Mouse (Mus musculus): ENCODE measurements around the gene Vgll4. TPM values are rescaled to one million over a fixed set of nuclear protein-coding genes. Genes with fewer than 3 reads are reported as not detected.

Vgll4 gene
- polyA plus RNA-seq, 1 experiment from 2014 or later = 111 TPM

DNA sequence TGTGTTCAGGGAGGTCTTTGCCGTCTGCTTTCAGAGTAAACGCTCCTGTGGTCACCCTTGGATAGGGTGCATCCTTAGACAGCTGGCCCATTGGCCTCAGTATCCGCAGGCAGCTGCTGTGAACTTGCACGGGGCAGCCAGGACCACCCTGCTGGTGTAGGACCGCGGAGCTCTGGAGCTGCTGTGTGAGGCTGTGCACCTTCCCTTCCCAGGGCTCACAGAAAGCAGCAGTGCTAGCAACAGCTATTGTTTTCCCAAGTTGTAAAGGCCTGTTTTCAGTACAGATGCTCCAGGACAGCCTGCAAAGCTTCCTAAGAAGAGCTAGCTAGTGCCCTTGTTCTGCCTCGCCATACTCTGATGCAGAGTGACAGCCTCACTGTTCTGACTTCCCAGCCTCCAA is 118.1 kb downstream of the Vgll4 start:
- no peak for DNase-seq (ENCODE audit: low spot score)
- Histone ChIP-seq H3K27ac (replicated peaks) (peak overlapping the region; percentile 41; the same call in 1 of the 2 replicates), H3K4me1 (peaks cover 83% of the 10 kb centered on the region), H3K27me3 (replicated peaks; ENCODE audit: low read depth, poor library complexity, severe bottlenecking) (peaks cover 8% of the 10 kb centered on the region; the same call in 1 of the 2 replicates), H3K36me3 (replicated peaks) (no peaks in the 10 kb centered on the region), H3K9me3 (no peaks in the 10 kb centered on the region), H3K4me3 (no peak overlapping the region)
- 49% methylated on average over 7 of the region's 7 CpGs for WGBS

DNA sequence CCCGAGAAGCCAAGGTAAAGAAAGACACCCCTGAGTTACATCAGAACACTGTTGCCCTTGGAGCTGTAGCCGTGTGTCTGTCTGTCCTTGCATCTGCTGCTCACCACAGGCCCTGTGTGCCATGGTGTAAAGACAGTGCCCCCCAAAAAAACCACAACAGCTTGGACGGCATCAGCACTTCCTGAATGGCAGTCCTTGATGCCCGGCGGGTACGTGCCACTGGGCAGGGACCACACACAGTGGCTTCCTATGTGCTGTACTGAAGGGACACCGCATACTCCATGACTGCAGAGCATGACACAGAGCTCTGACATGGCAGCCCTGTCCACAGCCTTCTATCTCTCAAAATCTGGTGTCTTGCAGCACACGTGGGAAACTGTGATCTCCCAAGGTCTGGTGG is 120.0 kb downstream of the Vgll4 start:
- Histone ChIP-seq H3K9me3 (no peaks in the 10 kb centered on the region), H3K4me1 (peaks cover 81% of the 10 kb centered on the region), H3K27ac (replicated peaks) (no peak overlapping the region), H3K4me3 (no peak overlapping the region), H3K27me3 (replicated peaks; ENCODE audit: low read depth, poor library complexity, severe bottlenecking) (peaks cover 8% of the 10 kb centered on the region; the same call in 1 of the 2 replicates), H3K36me3 (replicated peaks) (no peaks in the 10 kb centered on the region)
- WGBS = 87% methylated on average over 8 of the region's 8 CpGs
- no peak for DNase-seq (ENCODE audit: low spot score)

DNA sequence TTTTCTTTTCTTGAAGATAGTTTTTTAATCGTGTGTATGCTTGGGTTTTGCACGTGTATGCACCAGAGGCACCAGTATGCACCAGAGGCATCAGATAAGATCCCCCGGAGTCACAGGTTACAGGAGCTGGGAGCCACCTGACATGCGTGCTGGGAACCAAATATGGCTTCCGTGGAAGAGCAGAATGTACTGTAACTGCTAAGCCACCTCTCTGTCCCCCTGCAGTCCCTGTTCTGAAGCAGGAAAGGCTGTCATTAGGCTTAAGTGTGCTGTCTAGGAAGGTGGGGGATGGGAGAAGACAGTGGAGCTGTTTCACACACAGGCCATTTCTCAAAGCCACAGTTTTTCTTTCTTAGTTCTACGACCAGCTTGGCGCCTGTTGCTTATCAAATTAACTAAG is 121.0 kb downstream of the Vgll4 start:
- H3K36me3 ChIP-seq (replicated peaks) = no peaks in the 10 kb centered on the region
- H3K27me3 ChIP-seq (replicated peaks; ENCODE audit: low read depth, poor library complexity, severe bottlenecking) = peaks cover 8% of the 10 kb centered on the region; the same call in 1 of the 2 replicates
- H3K4me1 ChIP-seq = peaks cover 71% of the 10 kb centered on the region
- H3K27ac ChIP-seq (replicated peaks) = peak overlapping the region; percentile 4; the same call in 1 of the 2 replicates
- H3K9me3 ChIP-seq = no peaks in the 10 kb centered on the region
- no peak overlapping the region for H3K4me3 ChIP-seq
- WGBS = 64% methylated on average over 7 of the region's 7 CpGs
- DNase-seq (ENCODE audit: low spot score) = no peak

DNA sequence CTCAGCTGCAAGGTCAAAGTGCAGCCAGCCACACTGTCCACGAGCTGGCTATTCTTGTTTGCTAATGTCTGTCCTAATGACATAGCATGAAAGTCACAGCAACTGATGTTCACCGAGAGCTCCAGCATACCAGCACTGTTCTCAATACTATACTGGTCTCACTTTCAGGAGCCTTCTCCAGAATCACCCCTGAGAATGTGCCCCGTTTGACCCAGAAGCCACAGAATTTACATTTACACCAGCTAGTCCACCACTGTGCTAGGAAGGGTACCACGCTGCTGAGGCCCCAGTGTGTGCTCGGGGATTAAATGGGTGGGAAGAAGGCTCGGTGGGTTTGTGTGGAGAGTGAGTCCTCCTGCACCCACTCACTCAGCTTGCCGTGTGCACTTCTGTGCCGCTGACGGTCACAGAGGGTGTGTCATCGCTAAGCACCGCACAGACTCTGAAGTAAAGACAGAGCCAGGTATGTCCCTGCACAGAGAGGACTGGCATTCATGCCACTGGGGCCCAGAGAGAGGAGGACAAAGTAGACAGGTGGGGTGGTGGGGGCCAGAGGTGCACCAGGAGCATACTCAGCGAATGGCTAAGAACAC is 122.1 kb downstream of the Vgll4 start:
- Histone ChIP-seq H3K36me3 (replicated peaks) (no peaks in the 10 kb centered on the region), H3K27ac (replicated peaks) (no peak overlapping the region), H3K4me3 (no peak overlapping the region), H3K27me3 (replicated peaks; ENCODE audit: low read depth, poor library complexity, severe bottlenecking) (no peaks in the 10 kb centered on the region), H3K4me1 (peaks cover 60% of the 10 kb centered on the region), H3K9me3 (0 out of 2 replicates have a peak, but pooled peaks cover 2% of the 10 kb centered on the region)
- DNase-seq (ENCODE audit: low spot score) = no peak
- 83% methylated on average over 12 of the region's 12 CpGs for WGBS

DNA sequence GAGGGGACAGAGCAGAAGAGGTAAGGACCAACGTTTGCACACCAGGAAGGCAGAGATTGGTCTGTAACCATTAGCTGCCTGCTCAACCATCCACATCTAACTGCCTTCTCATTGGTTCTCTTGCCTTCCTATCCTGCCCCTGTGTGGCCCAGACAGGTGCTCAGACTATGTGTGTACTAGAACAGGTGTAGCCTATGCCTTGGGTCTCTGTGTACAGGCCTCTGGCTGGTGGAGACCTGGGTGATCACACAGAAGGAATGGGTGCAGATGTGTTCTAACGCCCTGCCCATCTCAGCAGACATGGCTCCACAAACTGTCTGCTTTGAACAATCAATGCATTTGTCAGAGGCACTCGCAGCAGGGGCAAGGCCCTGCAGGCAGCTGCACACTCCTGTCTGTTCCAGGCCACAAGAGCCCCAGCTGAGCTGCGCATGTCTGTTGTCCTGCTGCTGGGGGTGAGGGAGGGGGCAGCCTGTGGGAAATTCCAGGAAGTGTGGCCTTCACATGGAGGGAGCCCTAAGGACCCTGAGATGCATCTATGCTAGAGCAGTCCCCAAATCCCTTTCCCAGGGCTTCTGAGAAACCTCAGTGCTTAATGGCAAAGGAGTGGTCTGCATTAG is 123.5 kb downstream of the Vgll4 start:
- Histone ChIP-seq H3K27me3 (replicated peaks; ENCODE audit: low read depth, poor library complexity, severe bottlenecking) (no peaks in the 10 kb centered on the region), H3K27ac (replicated peaks) (peak overlapping the region; percentile 40), H3K4me1 (peaks cover 59% of the 10 kb centered on the region), H3K9me3 (0 out of 2 replicates have a peak, but pooled peaks cover 2% of the 10 kb centered on the region), H3K36me3 (replicated peaks) (no peaks in the 10 kb centered on the region), H3K4me3 (no peak overlapping the region)
- DNase-seq (ENCODE audit: low spot score) = no peak
- WGBS = 23% methylated on average over 4 of the region's 4 CpGs

DNA sequence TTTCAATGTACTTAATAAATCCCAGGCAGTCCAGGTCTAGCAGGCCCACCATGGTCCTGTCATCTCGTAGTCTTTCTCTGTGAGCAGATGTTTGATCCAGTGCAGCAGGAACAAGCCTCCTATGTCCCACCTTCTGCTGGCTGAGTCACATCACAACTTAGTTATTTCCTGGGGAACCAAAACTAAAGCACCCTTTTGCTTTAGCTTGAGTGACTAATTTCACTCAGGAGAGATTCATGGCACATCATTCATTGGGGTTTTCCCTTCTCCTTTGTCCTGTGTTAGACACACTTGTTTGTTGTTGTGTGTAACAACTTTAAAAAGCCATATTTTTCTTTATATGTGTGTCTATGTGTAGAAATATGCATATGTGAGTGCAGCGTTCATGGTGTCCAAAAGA is 126.9 kb downstream of the Vgll4 start:
- H3K27ac ChIP-seq (replicated peaks) = no peak overlapping the region
- no peak for DNase-seq (ENCODE audit: low spot score)
- no peak overlapping the region for H3K4me3 ChIP-seq
- no peaks in the 10 kb centered on the region for H3K36me3 ChIP-seq (replicated peaks)
- 88% methylated on average over 2 of the region's 2 CpGs for WGBS
- H3K4me1 ChIP-seq = peaks cover 57% of the 10 kb centered on the region
- 0 out of 2 replicates have a peak, but pooled peaks cover 2% of the 10 kb centered on the region for H3K9me3 ChIP-seq
- H3K27me3 ChIP-seq (replicated peaks; ENCODE audit: low read depth, poor library complexity, severe bottlenecking) = no peaks in the 10 kb centered on the region

DNA sequence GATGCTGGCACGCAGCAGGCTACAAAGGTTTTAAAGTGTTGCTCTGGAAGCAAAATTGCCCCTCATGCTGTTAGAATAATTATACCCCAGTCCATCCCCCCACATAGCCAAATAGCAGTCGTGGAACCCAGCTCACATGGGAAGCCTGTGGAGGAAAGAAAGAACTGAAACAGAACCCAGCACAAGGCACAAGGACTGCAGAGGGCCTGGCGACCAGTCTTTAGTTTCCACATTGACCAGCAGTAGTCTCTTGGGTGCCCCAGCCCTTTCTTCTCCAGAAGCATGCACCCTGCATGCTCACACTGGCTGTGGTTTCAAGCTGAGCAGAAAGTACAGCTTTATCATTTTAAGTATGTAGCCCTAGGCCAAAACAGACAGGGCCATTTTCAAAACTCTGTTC is 127.7 kb downstream of the Vgll4 start:
- H3K27me3 ChIP-seq (replicated peaks; ENCODE audit: low read depth, poor library complexity, severe bottlenecking) = no peaks in the 10 kb centered on the region
- no peak overlapping the region; the same call in 1 of the 2 replicates for H3K27ac ChIP-seq (replicated peaks)
- 69% methylated on average over 3 of the region's 3 CpGs for WGBS
- no peaks in the 10 kb centered on the region for H3K36me3 ChIP-seq (replicated peaks)
- 0 out of 2 replicates have a peak, but pooled peaks cover 2% of the 10 kb centered on the region for H3K9me3 ChIP-seq
- H3K4me3 ChIP-seq = no peak overlapping the region
- no peak for DNase-seq (ENCODE audit: low spot score)
- H3K4me1 ChIP-seq = peaks cover 53% of the 10 kb centered on the region

DNA sequence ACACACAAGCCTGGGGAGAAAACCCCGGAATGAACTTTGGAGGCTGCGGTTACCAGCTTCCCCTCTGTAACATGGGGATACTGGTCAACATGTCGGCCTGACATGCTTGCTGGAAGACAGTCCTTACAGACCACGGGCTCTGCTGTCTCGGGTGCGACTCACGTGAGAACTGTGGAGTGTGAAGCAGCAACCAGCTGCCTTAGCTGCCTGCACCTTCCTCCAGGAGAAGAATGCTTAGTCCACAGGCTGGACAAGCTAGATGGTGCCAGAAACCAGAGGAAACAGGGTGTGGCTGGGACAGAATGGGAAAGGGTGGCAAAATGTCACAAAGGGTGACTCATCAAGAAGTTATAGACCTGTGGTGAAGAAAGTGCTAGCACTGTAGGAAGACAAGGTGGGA is 129.8 kb downstream of the Vgll4 start:
- Histone ChIP-seq H3K27me3 (replicated peaks; ENCODE audit: low read depth, poor library complexity, severe bottlenecking) (no peaks in the 10 kb centered on the region), H3K4me1 (peaks cover 50% of the 10 kb centered on the region), H3K36me3 (replicated peaks) (no peaks in the 10 kb centered on the region), H3K4me3 (no peak overlapping the region), H3K27ac (replicated peaks) (no peak overlapping the region), H3K9me3 (0 out of 2 replicates have a peak, but pooled peaks cover 2% of the 10 kb centered on the region)
- WGBS = 92% methylated on average over 7 of the region's 7 CpGs
- no peak for DNase-seq (ENCODE audit: low spot score)

DNA sequence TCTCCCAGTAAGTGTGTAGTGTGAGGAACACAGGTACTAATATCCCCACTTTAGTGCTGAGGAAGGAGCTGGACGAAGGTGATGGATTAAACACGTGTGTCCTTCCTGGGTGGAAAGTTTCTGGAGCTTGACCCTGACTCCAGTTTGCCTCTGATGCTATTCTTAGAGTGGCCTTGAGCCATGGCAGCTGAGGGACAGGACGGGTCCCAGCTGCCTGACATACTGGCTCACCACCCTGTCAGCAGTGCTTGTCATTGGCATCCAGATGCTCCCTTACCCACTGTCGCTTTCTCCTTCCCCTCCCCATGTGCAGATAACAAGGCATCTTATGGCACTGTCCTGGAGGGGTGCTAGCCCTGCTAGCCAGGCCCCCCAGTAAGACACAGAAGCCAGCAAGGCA is 130.9 kb downstream of the Vgll4 start:
- WGBS = 86% methylated on average over 4 of the region's 4 CpGs
- H3K4me3 ChIP-seq = no peak overlapping the region
- DNase-seq (ENCODE audit: low spot score) = no peak
- H3K36me3 ChIP-seq (replicated peaks) = no peaks in the 10 kb centered on the region
- no peak overlapping the region; the same call in 1 of the 2 replicates for H3K27ac ChIP-seq (replicated peaks)
- peaks cover 55% of the 10 kb centered on the region for H3K4me1 ChIP-seq
- 0 out of 2 replicates have a peak, but pooled peaks cover 2% of the 10 kb centered on the region for H3K9me3 ChIP-seq
- no peaks in the 10 kb centered on the region for H3K27me3 ChIP-seq (replicated peaks; ENCODE audit: low read depth, poor library complexity, severe bottlenecking)

DNA sequence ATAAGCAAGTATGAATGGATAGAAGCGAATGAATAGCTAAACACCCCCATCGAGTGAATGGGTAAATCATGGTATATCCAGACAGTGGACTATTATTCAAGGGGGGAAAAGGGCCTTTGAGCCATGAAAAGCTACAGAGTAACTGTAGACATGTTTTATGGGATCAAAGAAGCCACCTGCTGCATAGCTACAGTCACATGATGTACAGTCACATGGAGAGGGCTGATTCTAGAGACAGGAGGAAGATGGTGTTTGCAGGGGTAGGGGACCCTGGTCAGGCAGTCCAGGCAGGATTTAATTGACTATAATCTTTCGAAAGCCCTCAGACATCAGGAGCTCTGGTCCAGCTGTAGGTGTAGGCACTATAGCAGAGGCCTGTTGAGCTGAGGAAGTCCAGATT is 133.4 kb downstream of the Vgll4 start:
- WGBS = 91% methylated on average over 3 of the region's 3 CpGs
- Histone ChIP-seq H3K27me3 (replicated peaks; ENCODE audit: low read depth, poor library complexity, severe bottlenecking) (no peaks in the 10 kb centered on the region), H3K36me3 (replicated peaks) (no peaks in the 10 kb centered on the region), H3K4me1 (peaks cover 60% of the 10 kb centered on the region), H3K4me3 (no peak overlapping the region), H3K9me3 (no peaks in the 10 kb centered on the region), H3K27ac (replicated peaks) (peak overlapping the region; percentile 40)
- no peak for DNase-seq (ENCODE audit: low spot score)

DNA sequence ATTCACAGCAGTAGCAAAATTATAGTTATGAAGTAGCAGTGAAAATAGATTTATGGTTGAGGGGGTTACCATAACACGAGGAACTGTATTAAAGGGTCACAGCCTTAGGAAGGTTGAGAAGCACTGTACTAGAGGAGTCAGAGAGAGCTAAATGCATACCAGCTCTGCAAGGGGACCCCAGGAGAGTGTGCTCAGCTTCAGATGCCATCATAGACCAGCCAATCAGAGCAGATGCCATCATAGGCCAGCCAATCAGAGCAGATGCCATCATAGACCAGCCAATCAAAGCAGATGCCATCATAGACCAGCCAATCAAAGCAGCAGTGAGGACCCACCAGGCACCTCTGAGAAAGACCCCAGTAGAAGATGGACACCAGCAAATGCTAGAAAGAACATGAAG is 134.0 kb downstream of the Vgll4 start:
- Histone ChIP-seq H3K27ac (replicated peaks) (no peak overlapping the region), H3K4me3 (no peak overlapping the region), H3K4me1 (peaks cover 54% of the 10 kb centered on the region), H3K36me3 (replicated peaks) (no peaks in the 10 kb centered on the region), H3K9me3 (no peaks in the 10 kb centered on the region), H3K27me3 (replicated peaks; ENCODE audit: low read depth, poor library complexity, severe bottlenecking) (no peaks in the 10 kb centered on the region)
- 88% methylated on average over 1 of the region's 1 CpGs for WGBS
- no peak for DNase-seq (ENCODE audit: low spot score)

DNA sequence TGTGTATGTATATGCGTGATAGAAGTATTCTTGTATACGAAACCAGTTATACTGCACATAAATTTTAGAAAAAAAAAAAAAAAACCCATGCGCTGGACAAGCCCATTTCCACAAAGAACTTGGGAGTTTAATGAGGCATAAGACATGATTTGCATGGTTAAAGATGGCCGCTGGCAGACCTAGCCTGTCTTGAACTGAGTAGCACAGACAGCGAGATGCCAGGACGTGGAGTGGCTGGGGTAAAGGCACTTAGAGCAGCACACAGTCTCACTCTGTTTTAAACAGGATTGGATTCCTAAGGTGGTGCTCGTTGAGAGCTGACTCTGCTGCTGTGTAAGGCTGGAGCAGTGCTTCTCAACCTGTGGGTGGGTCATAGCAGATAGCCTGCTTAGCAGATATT is 134.4 kb downstream of the Vgll4 start:
- Histone ChIP-seq H3K36me3 (replicated peaks) (no peaks in the 10 kb centered on the region), H3K4me3 (no peak overlapping the region), H3K27me3 (replicated peaks; ENCODE audit: low read depth, poor library complexity, severe bottlenecking) (no peaks in the 10 kb centered on the region), H3K9me3 (no peaks in the 10 kb centered on the region), H3K27ac (replicated peaks) (no peak overlapping the region), H3K4me1 (peaks cover 50% of the 10 kb centered on the region)
- WGBS = 89% methylated on average over 7 of the region's 7 CpGs
- no peak for DNase-seq (ENCODE audit: low spot score)

DNA sequence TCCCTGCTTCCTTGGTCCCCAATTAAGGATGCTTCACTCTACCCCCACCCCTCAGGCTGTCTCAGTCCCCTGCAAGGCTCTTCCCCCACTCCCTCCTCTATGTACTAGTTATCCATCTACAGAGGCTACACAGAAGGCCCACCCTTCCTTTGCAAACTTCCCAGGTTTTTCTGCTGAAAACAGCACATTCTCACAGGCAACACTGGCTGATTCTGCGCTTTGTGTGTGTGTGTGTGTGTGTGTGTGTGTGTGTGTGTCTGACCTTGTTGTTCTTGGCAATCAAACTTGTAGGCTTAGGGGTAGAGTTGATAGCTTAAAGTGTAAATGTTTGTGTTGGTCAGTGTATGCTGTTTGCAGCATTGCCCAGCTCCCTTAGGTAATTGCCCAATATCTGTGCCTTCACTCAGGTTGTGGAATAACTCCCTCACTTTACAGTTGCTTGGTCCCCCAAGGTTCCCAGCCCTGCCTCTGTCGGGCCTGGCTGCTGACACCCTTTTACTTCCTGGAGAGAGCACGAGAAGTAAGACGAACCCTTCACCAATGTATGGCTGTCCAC is 135.9 kb downstream of the Vgll4 start:
- no peaks in the 10 kb centered on the region for H3K36me3 ChIP-seq (replicated peaks)
- H3K27ac ChIP-seq (replicated peaks) = no peak overlapping the region; the same call in 1 of the 2 replicates
- H3K9me3 ChIP-seq = no peaks in the 10 kb centered on the region
- 76% methylated on average over 4 of the region's 4 CpGs for WGBS
- no peak for DNase-seq (ENCODE audit: low spot score)
- no peaks in the 10 kb centered on the region for H3K27me3 ChIP-seq (replicated peaks; ENCODE audit: low read depth, poor library complexity, severe bottlenecking)
- no peak overlapping the region for H3K4me3 ChIP-seq
- peaks cover 36% of the 10 kb centered on the region for H3K4me1 ChIP-seq
